In the genomic region with DNA sequence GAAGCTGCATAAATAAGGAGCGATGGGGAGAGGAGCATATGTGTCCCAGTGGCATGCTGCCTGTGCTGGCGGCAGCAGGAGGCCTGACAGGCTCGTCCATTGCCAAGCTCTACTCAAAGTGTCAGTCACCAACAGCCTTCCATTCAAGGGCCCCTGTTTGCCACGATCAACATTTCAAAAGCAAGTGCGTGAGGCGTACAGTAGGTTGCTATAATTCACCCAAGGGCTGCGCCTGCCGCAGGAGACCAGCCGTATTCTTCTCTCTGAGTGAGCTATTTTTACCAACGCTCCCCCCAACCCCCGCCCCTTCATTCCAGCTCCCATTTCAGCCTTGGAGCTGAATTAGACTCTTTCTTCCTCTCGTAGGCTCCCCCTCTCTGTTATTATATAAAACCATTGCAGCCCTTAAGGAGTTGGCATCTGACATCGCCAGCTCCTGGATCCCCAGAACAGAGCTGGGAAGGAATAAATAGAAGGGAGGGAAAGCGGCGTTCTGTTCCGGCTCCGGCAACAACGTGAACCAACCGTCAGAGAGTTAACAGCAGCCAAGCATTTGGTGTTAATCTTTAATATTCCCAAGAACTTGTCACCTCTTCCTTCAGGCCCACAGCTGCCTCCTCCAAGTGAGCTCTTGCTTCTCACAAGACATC, we compare ENCODE assay signal across 7 mouse cellular contexts. TPM values are rescaled to one million over a fixed set of nuclear protein-coding genes. Genes with fewer than 3 reads are reported as not detected.
DNase-seq lines count a peak whose midpoint lies in the region; ATAC-seq and TF ChIP-seq lines count a peak whose summit lies in the region.

No protein-coding gene starts in this region.

- H3K4me1 ChIP-seq in embryonic facial prominence, embryonic 10.5 days, result peaks cover 32% of the 10 kb centered on the region
- peaks cover 39% of the 10 kb centered on the region for H3K4me1 ChIP-seq in neural tube, embryonic 12.5 days

- no peaks in the 10 kb centered on the region for H3K9me3 ChIP-seq in embryonic facial prominence, embryonic 10.5 days
- H3K9me3 ChIP-seq in neural tube, embryonic 12.5 days, result no peaks in the 10 kb centered on the region

- peak; percentile 58 for DNase-seq in cerebellum, adult 8-10 months
- DNase-seq in embryonic facial prominence, embryonic 10.5 days (ENCODE audit: low spot score), result no peak
- peak; percentile 26 to 41 for DNase-seq in heart, postnatal 10 days
- peak; percentile 60 to 66 for DNase-seq in layer of hippocampus, adult 2 months (ENCODE audit: low spot score in 2 of 2)
- DNase-seq in B cell, adult 2 months, result no peak
- DNase-seq in MN1 (ENCODE audit: low spot score), result no peak

- H3K27ac ChIP-seq in embryonic facial prominence, embryonic 10.5 days (replicated peaks), result peak overlapping the region; percentile 21; the same call in 1 of the 2 replicates
- H3K27ac ChIP-seq in layer of hippocampus, adult 2 months, result peak overlapping the region; percentile 90
- peak overlapping the region; percentile 50; the same call in 1 of the 2 replicates for H3K27ac ChIP-seq in neural tube, embryonic 12.5 days

- no peak for TF ChIP-seq CTCF in layer of hippocampus, adult 2 months (conservative IDR thresholded peaks at IDR 0.05)

- no peaks in the 10 kb centered on the region for H3K27me3 ChIP-seq in embryonic facial prominence, embryonic 10.5 days (replicated peaks; ENCODE audit: low read depth, poor library complexity, severe bottlenecking)
- no peaks in the 10 kb centered on the region; the same call in 1 of the 2 replicates for H3K27me3 ChIP-seq in neural tube, embryonic 12.5 days (replicated peaks)

- H3K36me3 ChIP-seq in embryonic facial prominence, embryonic 10.5 days (replicated peaks), result no peaks in the 10 kb centered on the region
- H3K36me3 ChIP-seq in neural tube, embryonic 12.5 days, result no peaks in the 10 kb centered on the region

- ATAC-seq in neural tube, embryonic 12.5 days (ENCODE audit: low FRiP score, low read depth), result peak; percentile 39

- WGBS in embryonic facial prominence, embryonic 10.5 days, result 47% methylated on average over 19 of the region's 19 CpGs
- 29% methylated on average over 19 of the region's 19 CpGs for WGBS in neural tube, embryonic 12.5 days

- no peak overlapping the region for H3K4me3 ChIP-seq in embryonic facial prominence, embryonic 10.5 days
- peak overlapping the region; percentile 25 for H3K4me3 ChIP-seq in layer of hippocampus, adult 2 months
- H3K4me3 ChIP-seq in neural tube, embryonic 12.5 days, result no peak overlapping the region

- peak overlapping the region; percentile 43 for H3K4me2 ChIP-seq in neural tube, embryonic 12.5 days (replicated peaks)

- intact Hi-C loops in heart, postnatal 10 days (cut with DNase I), result loop anchor here (5.0 kb wide), 2 partner anchors 63 to 92 kb away; no protein-coding TSS in a partner anchor

- no peak overlapping the region for H3K9ac ChIP-seq in neural tube, embryonic 12.5 days

RNA-seq across cellular contexts. Expression of a gene that starts 59.5 kb away (rescaled TPM):
- 584 and 637 TPM in 2 replicates for polyA plus RNA-seq in embryonic facial prominence, embryonic 10.5 days (2016; fragmentation: Nextera tagmentation; extraction: Ambion mirVana)
- total RNA-seq in heart, postnatal 10 days (2021), result 100 to 1,000 TPM; 624 to 701 TPM
- total RNA-seq in layer of hippocampus, adult 2 months (2021), result 100 to 1,000 TPM; 513 to 546 TPM
- polyA plus RNA-seq in neural tube, embryonic 12.5 days (2016; fragmentation: Nextera tagmentation; extraction: Ambion mirVana), result 589 and 619 TPM in 2 replicates

Comparison
In these comparisons a context has a peak if more than half of its experiments do, and no peak if none do; other contexts are left out.
1. DNase-seq: peak in cerebellum, adult 8-10 months (single experiment), heart, postnatal 10 days (2 of 2) and layer of hippocampus, adult 2 months (2 of 2); none in embryonic facial prominence, embryonic 10.5 days (single experiment), B cell, adult 2 months (0 of 2) and MN1 (single experiment).
2. H3K27ac ChIP-seq: peak in every context shown above with its lines; median percentile 90 in layer of hippocampus, adult 2 months; 50 in neural tube, embryonic 12.5 days; 21 in embryonic facial prominence, embryonic 10.5 days.